Mouse (Mus musculus) neural tube, embryonic 10.5 days (tissue): ENCODE data around the gene Cox16.

Source experiments
- DNase-seq: peaks from one replicate; pipeline ENCODE4 v3.0.0-alpha.2; 2017; ENCODE audit warnings: low spot score; ENCODE audit errors: extremely low spot score

The Cox16 gene

DNA sequence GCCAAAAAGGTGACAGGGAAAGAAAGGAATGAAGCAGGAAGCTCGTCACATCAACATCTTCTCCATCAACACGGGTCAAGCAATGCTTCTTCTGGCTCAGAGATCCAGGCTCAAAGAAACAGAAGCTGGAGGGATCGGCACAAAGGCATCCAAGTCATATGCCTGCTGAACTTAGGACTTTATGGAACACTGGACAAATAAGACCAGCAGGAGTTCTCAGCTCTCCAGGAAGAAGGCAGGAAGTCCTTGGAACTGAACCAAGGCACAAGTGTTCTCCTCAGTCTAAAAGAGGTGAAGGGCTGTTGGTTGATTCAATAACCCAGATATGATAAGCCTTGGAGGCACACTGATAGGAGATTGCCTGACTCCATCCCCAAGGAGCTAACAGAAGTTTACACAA is 159.9 kb downstream of the Cox16 start:
- DNase-seq: no peak

- DNase-seq: no peak
These were observed 160.8 kb downstream of the Cox16 start for GRCm38 (mm10) chr12:81324116-81324515.

GRCm38 (mm10) chr12:81321021-81321420 is 163.9 kb downstream of the Cox16 start:
- DNase-seq: no peak

- DNase-seq: no peak
These were observed 167.1 kb downstream of the Cox16 start for GRCm38 (mm10) chr12:81317811-81318210.

- DNase-seq: no peak
These were observed 169.0 kb downstream of the Cox16 start for GRCm38 (mm10) chr12:81315953-81316352.
